Mouse (Mus musculus) cerebellum, postnatal 14 days (tissue): ENCODE data around the gene Mgam.
"Not testable (repeated sequence)": the region's sequence is repeated elsewhere in the genome, so short reads cannot be mapped to it uniquely, and the experiment has no call there.

Experiments
- DNase-seq, 2 experiments: peaks; one replicate each; pipeline ENCODE4 v3.0.0; 2021; ENCODE audit warnings: mixed read lengths in 2 of 2

The Mgam gene

GRCm38 (mm10) chr6:40628406-40629000 lies at the start of gene Mgam:
Mgam (plus strand) TSS chr6:40628831.
- no peak for DNase-seq

GRCm38 (mm10) chr6:40584336-40584735 lies 44.3 kb upstream of the Mgam start:
- peak in 1 of 2 experiments; percentile 1 for DNase-seq

DNA sequence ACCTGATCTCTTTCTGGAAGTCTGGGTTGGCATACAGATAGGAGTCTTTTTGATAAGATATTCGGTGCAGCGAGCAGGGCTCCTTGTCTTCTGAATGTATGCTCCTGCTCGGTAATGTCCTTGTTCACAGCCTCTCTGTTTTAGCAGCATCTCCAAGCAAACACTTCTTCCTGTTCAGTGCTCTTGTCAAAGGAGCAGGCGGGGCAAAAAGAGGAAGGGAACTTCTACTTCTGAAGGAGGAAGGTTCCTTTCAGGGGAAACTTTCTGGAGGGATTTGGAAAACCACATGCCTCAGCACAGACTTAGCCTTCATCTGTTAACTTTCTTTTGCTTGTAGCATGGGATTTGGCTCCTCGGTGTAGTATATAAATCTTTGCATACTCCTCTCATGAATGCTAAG lies 43.0 kb upstream of the Mgam start, which contains the start of gene Clec5a:
Gene Clec5a (minus strand): TSS at position 177 of the 400 bp plus-strand sequence.
- DNase-seq: no peak

DNA sequence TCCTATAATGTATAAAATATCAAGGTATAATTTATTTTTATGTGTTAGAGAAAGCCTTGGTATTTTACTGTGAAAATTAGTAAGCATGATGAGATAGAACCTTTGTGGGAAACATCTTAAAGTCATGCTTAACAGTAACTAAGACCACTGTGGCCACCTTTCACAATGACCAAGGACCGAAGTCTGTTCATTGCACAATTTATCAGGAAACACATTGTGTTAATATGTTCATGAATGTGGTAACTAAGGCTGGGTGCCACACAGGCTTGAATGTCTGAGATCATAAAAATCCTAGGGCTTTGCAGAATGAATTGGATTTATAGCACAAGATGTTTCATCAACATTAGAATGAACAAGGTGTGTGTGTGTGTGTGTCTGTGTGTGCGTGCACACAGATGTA lies 40.3 kb upstream of the Mgam start:
- DNase-seq: no peak

DNA sequence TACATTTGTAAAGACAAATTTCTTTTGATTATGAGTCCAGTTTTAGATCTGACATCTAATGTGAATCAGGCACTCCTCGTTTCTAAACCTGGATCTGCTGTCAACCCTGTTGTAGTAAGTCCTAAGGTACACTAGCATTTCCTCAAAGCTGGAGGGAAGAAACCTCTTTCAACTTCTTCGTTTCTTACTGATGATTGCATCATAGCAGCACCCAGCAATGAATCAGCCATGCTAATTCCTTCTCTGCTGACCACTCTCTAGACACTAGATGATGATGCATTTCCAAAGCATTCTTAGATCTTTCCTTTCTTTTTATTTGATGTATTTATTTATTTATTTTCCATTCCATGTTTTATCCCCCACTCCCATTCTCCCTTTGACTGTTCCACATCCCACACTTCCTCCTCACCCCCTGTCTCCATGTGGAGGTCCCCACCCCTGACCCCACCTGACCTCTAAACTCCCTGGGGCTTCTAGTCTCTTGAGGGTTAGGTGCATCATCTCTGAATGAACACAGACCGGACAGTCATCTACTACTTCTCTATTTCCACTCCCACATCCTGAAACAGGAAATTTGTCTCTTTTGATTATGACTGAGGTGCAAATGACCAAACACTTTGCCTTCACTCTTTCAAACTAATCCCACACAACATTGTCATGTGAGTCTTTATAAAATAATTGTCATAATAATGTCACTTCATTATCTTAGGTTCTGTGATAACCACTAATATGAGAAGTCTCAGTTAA lies 33.7 kb upstream of the Mgam start:
- DNase-seq: no peak

DNA sequence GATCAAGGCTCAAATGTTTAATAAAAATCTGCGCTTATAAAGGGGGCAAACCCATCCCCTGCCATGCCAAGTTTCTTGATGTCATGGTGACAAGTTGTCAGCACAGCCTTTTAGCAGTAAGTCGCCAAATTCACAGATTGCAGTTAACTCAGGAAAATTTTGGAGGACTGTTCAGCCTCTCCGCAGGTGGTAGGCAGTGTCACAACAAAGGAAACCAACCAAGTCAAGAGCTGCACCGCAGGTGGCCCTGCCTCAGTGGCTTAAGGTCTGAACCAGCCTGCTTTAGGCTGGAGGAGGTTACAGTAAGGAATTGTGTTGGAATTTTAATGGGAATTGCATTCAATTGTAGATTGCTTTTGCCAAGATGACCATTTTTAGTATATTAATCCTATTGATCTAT lies 30.1 kb upstream of the Mgam start:
- peak in 1 of 2 experiments; percentile 19 for DNase-seq

GRCm38 (mm10) chr6:40607431-40607830 lies 21.2 kb upstream of the Mgam start:
- peak; percentile 74 to 79 for DNase-seq

DNA sequence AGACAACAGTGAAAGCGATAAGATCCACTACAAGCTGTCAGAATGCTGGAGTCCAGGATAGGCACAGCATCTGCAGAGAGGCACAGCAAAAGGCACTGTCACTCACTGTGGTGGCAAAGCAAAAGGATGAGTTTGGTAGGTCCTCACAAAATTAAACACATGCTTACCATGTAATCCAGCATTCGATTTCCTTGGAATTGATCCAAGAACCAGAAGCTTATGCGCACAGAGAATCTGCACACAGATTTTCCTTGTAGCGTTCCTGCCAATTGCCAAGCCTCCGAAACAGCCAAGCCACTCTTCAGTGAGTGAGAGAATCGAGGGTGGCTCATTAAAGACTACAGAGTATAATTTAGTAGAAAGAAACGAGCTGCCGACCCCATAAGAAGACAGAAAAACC lies 18.4 kb upstream of the Mgam start:
- DNase-seq: peak; percentile 32 to 44

DNA sequence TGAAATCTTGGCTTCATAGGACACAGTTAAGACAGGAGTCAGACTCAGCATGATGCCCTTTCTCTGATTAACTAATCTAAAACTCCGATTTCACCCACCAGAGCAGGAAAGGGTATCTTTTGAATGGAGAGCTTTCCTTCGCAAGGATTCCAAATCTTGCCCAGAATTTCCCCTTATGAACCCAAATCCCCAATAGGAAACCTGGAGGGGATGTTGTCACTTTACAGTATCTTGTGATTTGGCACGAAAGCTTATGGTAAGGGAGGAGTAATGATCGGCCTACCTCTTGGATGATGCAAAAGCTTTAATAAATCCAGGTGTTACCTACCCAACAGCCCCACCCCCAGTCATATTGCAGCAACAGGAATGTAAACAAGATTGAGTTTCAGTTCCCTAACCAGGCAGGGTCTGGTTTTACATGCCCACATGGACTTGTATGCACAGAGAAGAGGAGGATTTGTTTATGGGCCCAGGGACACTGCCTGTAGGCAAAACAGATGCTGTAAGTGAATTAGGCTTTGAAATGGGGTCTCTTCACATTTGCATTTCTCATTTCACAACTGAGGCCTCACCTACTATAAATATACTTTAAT lies 15.3 kb upstream of the Mgam start, which contains the start of gene Tas2r138:
Gene Tas2r138 (minus strand): TSS at position 51 of the 593 bp plus-strand sequence.
- DNase-seq: no peak

DNA sequence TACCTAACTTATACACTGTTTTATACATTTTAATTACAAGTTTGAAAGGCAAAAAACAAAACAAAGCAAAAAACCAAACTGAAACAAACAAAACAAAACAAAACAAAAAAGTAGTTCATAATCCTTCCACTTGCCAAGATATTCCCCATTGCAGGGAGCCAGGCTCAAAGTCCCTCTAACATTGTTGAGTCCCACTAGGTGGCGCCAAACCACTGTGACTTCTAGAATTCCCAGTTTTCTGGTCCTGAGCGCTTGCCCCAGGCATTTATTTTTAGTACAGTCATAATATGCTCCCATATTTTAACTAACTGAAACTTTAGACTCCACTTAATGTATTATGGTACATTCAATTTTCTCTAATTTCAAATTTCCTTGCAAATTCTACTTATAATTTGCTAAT lies 10.7 kb upstream of the Mgam start:
- DNase-seq: peak; percentile 81 to 87

DNA sequence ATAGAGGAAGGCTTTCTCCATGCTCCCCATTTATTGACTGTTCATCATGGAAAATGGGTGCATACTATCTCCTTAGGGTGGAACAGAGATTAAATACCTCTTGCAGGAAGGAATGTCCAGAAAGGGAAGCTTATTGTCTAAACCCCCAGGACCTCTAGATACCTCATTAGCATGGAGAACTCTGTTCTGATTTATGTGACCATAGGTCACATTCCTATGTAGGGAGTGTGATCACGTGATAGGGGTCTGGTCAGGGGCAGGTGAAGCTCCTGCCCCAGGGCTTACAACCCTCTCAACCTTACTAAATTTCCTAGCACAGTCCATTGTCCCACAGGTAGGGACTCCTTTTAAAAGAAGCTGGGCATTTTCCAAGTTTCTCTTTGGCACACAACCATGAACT lies 2.5 kb upstream of the Mgam start:
- no peak for DNase-seq

GRCm38 (mm10) chr6:40634640-40635071 lies 6.0 kb downstream of the Mgam start:
- no peak for DNase-seq

- DNase-seq: no peak
These were observed 6.9 kb downstream of the Mgam start for GRCm38 (mm10) chr6:40635559-40635958.

DNA sequence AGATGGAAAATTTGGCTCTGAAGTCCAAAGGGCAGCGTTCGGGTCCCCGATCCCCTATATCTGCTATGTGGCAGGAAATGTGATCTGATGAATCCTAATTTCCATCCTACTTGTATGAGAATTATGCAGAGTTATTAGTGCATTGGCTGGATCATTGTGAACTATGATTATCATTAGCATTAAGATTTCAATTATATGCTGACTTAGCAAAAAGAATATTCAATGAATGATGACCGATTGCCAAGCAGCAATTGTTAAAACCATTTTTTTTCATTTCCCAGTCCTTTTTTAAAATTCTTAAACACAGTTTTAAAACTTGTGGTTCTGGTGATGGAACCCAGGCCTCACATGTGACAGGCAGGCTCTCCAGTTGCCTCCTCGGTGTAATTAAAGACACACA lies 9.1 kb downstream of the Mgam start:
- no peak for DNase-seq

GRCm38 (mm10) chr6:40640710-40641538 lies 12.3 kb downstream of the Mgam start:
- DNase-seq: no peak

DNA sequence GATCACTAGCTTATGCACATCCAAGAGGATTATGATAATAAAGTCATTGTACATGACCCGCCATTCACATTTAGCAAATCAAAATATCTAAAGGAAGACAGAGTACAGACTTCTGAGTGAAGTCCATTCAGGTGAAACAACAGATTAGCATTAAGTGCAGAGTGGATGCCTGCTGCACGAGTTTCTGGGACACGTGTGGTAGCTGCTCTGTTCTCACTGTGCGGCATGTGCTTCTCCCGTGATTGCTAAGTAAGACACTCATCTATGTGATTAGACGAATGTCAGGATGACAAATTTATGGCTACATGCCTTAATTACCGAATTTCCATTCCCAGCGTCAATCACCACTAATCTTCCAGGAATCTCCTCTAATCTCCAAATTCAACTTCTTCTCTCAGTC lies 17.1 kb downstream of the Mgam start:
- DNase-seq: no peak

DNA sequence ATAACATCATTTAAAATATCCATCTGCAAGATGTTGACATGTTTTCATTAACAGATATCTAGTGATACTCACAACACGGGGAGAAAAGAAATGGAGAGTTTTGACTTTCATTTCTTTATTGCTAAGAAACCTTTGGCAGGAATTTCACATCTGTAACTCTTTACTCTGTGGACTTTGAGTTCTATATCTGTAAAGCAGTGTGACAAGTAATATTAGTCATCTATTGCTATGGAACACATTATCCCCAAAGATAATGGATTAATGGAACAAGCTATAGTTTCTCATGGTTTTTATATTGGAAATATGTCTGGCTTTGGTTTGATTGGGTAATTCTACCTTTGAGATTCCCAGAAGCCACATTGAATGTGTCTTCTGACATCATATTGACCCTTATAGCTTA lies 22.3 kb downstream of the Mgam start:
- DNase-seq: no peak

DNA sequence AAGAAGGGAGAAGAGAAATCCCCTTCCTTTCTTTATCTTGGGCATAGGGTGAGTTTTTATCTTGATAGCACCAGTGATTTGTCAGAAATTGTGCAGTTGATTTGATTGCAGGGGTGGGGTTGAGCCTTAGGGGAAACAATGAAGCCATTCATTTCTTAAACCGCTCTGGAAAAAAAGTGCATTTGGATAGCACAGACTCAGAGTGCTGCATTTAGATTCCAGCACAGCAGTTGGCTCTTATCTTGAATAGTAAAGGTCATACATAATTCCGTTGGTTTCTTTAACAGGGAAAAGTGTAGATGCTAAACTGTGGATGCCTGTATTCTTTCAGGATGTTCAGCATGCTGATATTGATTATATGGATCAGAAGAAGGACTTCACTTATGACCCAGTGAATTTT lies 32.3 kb downstream of the Mgam start:
- no peak for DNase-seq

GRCm38 (mm10) chr6:40689180-40689579 lies 60.5 kb downstream of the Mgam start:
- peak; percentile 59 to 75 for DNase-seq

DNA sequence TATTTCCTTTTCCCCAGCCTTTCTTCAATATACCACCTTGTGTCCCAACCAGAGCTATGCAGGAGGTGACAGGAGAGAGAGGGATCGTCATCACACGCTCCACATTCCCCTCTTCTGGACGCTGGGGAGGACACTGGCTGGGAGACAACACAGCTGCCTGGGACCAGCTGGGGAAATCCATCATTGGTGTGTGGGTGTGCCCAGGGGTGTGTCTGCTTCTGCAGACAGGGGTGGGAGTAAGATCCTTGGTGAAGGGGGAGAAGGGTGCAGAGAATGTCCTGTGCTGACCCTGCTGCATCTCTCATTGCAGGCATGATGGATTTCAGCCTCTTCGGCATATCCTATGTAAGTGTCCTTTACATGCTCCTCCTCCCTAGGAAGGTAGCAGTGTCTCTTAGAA lies 63.4 kb downstream of the Mgam start:
- DNase-seq: not testable (repeated sequence)

- DNase-seq: not testable (repeated sequence)
These were observed 84.9 kb downstream of the Mgam start for GRCm38 (mm10) chr6:40713494-40713893.

DNA sequence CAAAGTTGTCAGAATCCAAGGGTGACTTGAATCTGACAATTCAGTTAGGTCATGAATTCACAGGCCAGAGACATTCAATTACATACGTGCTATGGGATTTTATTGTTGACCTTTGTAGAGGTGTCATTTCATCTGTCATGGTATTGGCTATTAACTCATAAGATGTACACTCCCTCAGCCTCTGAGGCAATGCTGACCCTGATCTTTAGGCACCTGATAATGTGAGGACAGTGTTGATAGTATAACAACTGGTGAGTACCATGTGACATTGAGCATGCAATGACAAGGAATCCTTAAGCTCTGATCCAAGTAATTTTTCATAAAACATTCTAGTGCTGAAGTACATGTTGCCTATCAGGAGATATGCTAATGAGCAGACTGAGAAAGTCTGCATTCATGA lies 87.1 kb downstream of the Mgam start:
- DNase-seq: no peak

DNA sequence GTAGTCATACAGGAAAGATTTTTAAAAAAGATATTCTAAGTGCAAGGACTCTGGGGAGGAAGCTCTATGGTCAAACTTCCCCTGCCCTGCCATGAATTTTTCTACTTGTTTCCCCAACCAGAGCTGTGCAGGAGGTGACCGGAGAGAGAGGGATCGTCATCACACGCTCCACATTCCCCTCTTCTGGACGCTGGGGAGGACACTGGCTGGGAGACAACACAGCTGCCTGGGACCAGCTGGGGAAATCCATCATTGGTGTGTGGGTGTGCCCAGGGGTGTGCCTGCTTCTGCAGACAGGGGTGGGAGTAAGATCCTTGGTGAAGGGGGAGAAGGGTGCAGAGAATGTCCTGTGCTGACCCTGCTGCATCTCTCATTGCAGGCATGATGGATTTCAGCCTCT lies 99.9 kb downstream of the Mgam start:
- not testable (repeated sequence) for DNase-seq
